Mouse (Mus musculus) embryonic facial prominence, embryonic 13.5 days (tissue): Measurements from ENCODE around the gene Gadd45b. TPM values are rescaled to one million over a fixed set of nuclear protein-coding genes. Genes with fewer than 3 reads are reported as not detected.

Source experiments
- ATAC-seq: fragments of 200-750 bp; cut with Nextera tagmentation; 2 replicates; pipeline ENCODE4 v1.8.0; 2017; ENCODE audit warnings: low read depth; ENCODE audit not compliant: insufficient number of reproducible peaks, insufficient read depth, low FRiP score, low TSS enrichment
- H3K27ac ChIP-seq: fragments of 300-500 bp; sonication (generic); 2 replicates; pipeline ENCODE4 v1.5.1; 2015; ENCODE audit warnings: moderate library complexity, mild to moderate bottlenecking, inconsistent platforms
- H3K27me3 ChIP-seq: fragments of 300-500 bp; sonication (generic); 2 replicates; pipeline ENCODE4 v1.6.1; 2015; ENCODE audit warnings: mild to moderate bottlenecking, inconsistent platforms
- H3K36me3 ChIP-seq: fragments of 300-500 bp; sonication (generic); 2 replicates; pipeline ENCODE4 v1.6.1; 2015; ENCODE audit warnings: mild to moderate bottlenecking, inconsistent platforms
- H3K4me1 ChIP-seq: fragments of 300-500 bp; sonication (generic); 2 replicates; pipeline ENCODE4 v1.6.1; 2015; ENCODE audit warnings: inconsistent platforms
- H3K4me2 ChIP-seq: fragments of 300-500 bp; sonication (generic); 2 replicates; pipeline ENCODE4 v1.6.1; 2015; ENCODE audit warnings: moderate library complexity, mild to moderate bottlenecking, inconsistent platforms
- H3K4me3 ChIP-seq: fragments of 300-500 bp; sonication (generic); 2 replicates; pipeline ENCODE4 v1.5.1; 2015; ENCODE audit warnings: mild to moderate bottlenecking, inconsistent platforms
- H3K9ac ChIP-seq: fragments of 300-500 bp; sonication (generic); 2 replicates; pipeline ENCODE4 v1.6.1; 2015; ENCODE audit warnings: mild to moderate bottlenecking, inconsistent platforms
- H3K9me3 ChIP-seq: fragments of 300-500 bp; sonication (generic); 2 replicates; pipeline ENCODE4 v1.6.1; 2016; ENCODE audit warnings: inconsistent platforms
- WGBS: fragments of 180-500 bp; shearing (Covaris S2); methylation state at CpG from one replicate; pipeline ENCODE4 v1.1.7; 2015; ENCODE audit warnings: mixed read lengths; 5-methylcytosine and 5-hydroxymethylcytosine counted together
- polyA plus RNA-seq: library from polyadenylated mRNA; unstranded; fragments of >200 nt; fragmentation: Nextera tagmentation; extraction: Ambion mirVana; gene quantifications from 2 replicates; pipeline ENCODE4 v1.2.1, GENCODE M21; 2015

The Gadd45b gene
- polyA plus RNA-seq, 1 experiment from 2014 or later: 29.0 TPM

- no peak for ATAC-seq
- no peak overlapping the region; the same call in 1 of the 2 replicates for H3K27ac ChIP-seq
- WGBS: 83% methylated on average over 7 of the region's 8 CpGs
- no peak overlapping the region for H3K4me3 ChIP-seq
- no peaks in the 10 kb centered on the region for H3K27me3 ChIP-seq
- H3K9me3 ChIP-seq: no peaks in the 10 kb centered on the region
- H3K4me1 ChIP-seq: peaks cover 23% of the 10 kb centered on the region
- H3K4me2 ChIP-seq: no peak overlapping the region
- H3K36me3 ChIP-seq: peaks cover 68% of the 10 kb centered on the region
- H3K9ac ChIP-seq: no peak overlapping the region
These were observed 16.4 kb upstream of the Gadd45b start for GRCm38 (mm10) chr10:80913364-80914011.

DNA sequence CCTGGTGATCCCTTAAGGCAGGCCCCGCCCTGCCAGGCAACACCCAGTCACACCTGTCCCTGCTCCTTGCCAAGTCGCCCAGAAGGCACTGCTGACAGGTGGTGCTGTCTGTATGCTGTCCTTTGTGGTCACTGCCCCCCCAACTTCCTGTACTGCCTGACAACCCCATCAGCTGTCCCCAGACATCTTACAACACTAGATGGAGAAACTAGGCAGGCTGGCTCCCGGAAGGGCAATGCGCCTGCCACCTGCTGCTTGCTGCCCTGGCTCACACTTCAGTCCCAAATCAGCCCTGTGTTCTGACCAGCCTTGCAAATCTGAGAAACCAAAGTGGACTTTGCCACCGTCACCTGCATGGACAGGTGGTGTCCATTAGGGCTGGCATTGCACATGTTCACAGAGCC is 15.6 kb upstream of the Gadd45b start:
- Histone ChIP-seq H3K4me3 (no peak overlapping the region), H3K27ac (no peak overlapping the region), H3K9ac (0 out of 2 replicates have a peak overlapping the region, but pooled peaks have one; percentile 40), H3K36me3 (peaks cover 60% of the 10 kb centered on the region), H3K27me3 (no peaks in the 10 kb centered on the region), H3K4me2 (no peak overlapping the region), H3K9me3 (no peaks in the 10 kb centered on the region), H3K4me1 (peaks cover 25% of the 10 kb centered on the region)
- ATAC-seq: no peak
- WGBS: 83% methylated on average over 5 of the region's 5 CpGs

GRCm38 (mm10) chr10:80915260-80915659 is 14.6 kb upstream of the Gadd45b start:
- H3K4me2 ChIP-seq: no peak overlapping the region
- no peak overlapping the region for H3K9ac ChIP-seq
- H3K4me1 ChIP-seq: peaks cover 25% of the 10 kb centered on the region
- WGBS: 73% methylated on average over 2 of the region's 2 CpGs
- no peaks in the 10 kb centered on the region for H3K27me3 ChIP-seq
- H3K27ac ChIP-seq: no peak overlapping the region
- peaks cover 50% of the 10 kb centered on the region for H3K36me3 ChIP-seq
- ATAC-seq: no peak
- H3K4me3 ChIP-seq: no peak overlapping the region
- no peaks in the 10 kb centered on the region for H3K9me3 ChIP-seq

GRCm38 (mm10) chr10:80915736-80916135 is 14.1 kb upstream of the Gadd45b start:
- Histone ChIP-seq H3K4me1 (peaks cover 25% of the 10 kb centered on the region), H3K4me2 (no peak overlapping the region), H3K9me3 (no peaks in the 10 kb centered on the region), H3K27me3 (no peaks in the 10 kb centered on the region), H3K4me3 (no peak overlapping the region), H3K9ac (no peak overlapping the region), H3K27ac (no peak overlapping the region), H3K36me3 (peaks cover 46% of the 10 kb centered on the region)
- 84% methylated on average over 4 of the region's 4 CpGs for WGBS
- ATAC-seq: no peak

DNA sequence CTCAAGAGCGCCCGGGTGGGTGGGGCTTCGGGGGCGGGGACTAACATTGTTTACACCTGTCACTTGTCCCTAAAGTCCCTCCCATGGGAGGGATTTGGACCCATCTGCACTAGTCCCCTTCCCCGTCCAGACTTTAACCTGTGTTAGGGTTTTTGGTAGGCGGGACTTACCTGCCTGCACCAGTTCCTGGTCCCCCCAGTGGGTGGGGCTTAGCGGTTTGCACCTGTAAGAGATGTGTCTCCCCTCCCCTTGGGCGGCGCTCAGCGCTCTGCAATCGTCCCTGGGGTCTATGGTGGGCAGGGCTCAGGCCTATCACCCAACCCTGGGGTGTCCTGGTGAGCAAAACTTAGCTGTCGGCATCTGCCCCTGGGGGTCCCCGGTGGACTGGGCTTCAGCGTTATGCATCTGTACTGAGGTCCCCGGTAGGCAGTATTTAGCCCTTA is 12.5 kb upstream of the Gadd45b start:
- peak overlapping the region; percentile 98 for H3K4me2 ChIP-seq
- peak overlapping the region; percentile 69 for H3K27ac ChIP-seq
- 2% methylated on average over 15 of the region's 15 CpGs for WGBS
- no peaks in the 10 kb centered on the region for H3K27me3 ChIP-seq
- H3K4me1 ChIP-seq: peaks cover 32% of the 10 kb centered on the region
- peak overlapping the region; percentile 88 for H3K4me3 ChIP-seq
- peaks cover 30% of the 10 kb centered on the region for H3K36me3 ChIP-seq
- ATAC-seq: no peak
- no peaks in the 10 kb centered on the region for H3K9me3 ChIP-seq
- H3K9ac ChIP-seq: peak overlapping the region; percentile 90

DNA sequence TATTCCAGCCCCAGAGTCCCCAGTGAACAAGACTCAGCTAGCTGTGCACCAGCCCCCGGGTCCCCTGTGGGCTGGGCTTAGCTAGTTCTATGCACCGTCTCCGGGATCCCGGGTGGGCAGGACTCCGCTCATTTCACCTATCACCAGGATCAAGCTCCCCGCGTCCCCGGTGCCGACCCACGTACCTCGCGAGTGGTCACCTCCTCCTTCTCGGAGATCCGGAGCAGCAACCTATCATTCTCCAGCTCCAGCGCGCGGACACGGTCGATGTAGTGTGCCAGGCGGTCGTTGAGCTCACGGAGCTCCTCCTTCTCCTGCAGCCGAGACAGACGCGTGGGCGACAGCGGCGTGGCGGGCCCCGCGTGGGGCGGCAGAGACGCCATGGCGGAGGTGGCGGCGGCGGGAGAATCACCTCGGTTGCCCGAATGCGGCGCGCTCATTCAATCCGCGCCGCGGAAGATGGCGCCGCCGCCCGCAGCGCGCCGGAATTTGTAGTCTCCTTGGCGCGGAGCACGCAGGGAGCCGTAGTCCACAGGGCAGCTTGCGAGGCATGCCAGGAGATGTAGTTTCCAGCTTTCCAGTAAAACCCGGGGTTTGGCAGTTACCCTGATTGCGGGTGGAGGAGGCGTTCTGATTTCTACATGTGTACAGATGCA is 12.0 kb upstream of the Gadd45b start, which contains the start of gene Lmnb2:
TSS of gene Lmnb2 (minus strand) at position 467 of the 656 bp plus-strand sequence.
- H3K9me3 ChIP-seq: no peaks in the 10 kb centered on the region
- peaks cover 24% of the 10 kb centered on the region for H3K36me3 ChIP-seq
- H3K9ac ChIP-seq: peak within 1 kb of the TSS; percentile 90
- no peaks in the 10 kb centered on the region for H3K27me3 ChIP-seq
- peak within 1 kb of the TSS; percentile 69 for H3K27ac ChIP-seq
- peak within 1 kb of the TSS; percentile 98 for H3K4me2 ChIP-seq
- WGBS: under 1% methylated on average over 61 of the region's 61 CpGs
- H3K4me3 ChIP-seq: peak within 1 kb of the TSS; percentile 88
- H3K4me1 ChIP-seq: peaks cover 32% of the 10 kb centered on the region
- ATAC-seq: peak; percentile 54; the same call in 1 of the 2 replicates

GRCm38 (mm10) chr10:80921923-80922322 is 8.0 kb upstream of the Gadd45b start:
- no peaks in the 10 kb centered on the region for H3K9me3 ChIP-seq
- H3K4me3 ChIP-seq: peak overlapping the region; percentile 42
- H3K9ac ChIP-seq: peak overlapping the region; percentile 51
- no peak overlapping the region for H3K27ac ChIP-seq
- H3K4me1 ChIP-seq: peaks cover 18% of the 10 kb centered on the region
- no peaks in the 10 kb centered on the region for H3K27me3 ChIP-seq
- H3K4me2 ChIP-seq: peak overlapping the region; percentile 64
- H3K36me3 ChIP-seq: no peaks in the 10 kb centered on the region
- no peak for ATAC-seq
- 2% methylated on average over 16 of the region's 16 CpGs for WGBS

GRCm38 (mm10) chr10:80925472-80925871 is 4.4 kb upstream of the Gadd45b start:
- H3K9ac ChIP-seq: no peak overlapping the region
- no peaks in the 10 kb centered on the region for H3K9me3 ChIP-seq
- H3K4me3 ChIP-seq: no peak overlapping the region
- WGBS: 46% methylated on average over 3 of the region's 3 CpGs
- ATAC-seq: no peak
- H3K27ac ChIP-seq: no peak overlapping the region
- H3K36me3 ChIP-seq: no peaks in the 10 kb centered on the region
- peaks cover 3% of the 10 kb centered on the region; the same call in 1 of the 2 replicates for H3K27me3 ChIP-seq
- H3K4me1 ChIP-seq: peaks cover 18% of the 10 kb centered on the region
- no peak overlapping the region for H3K4me2 ChIP-seq

DNA sequence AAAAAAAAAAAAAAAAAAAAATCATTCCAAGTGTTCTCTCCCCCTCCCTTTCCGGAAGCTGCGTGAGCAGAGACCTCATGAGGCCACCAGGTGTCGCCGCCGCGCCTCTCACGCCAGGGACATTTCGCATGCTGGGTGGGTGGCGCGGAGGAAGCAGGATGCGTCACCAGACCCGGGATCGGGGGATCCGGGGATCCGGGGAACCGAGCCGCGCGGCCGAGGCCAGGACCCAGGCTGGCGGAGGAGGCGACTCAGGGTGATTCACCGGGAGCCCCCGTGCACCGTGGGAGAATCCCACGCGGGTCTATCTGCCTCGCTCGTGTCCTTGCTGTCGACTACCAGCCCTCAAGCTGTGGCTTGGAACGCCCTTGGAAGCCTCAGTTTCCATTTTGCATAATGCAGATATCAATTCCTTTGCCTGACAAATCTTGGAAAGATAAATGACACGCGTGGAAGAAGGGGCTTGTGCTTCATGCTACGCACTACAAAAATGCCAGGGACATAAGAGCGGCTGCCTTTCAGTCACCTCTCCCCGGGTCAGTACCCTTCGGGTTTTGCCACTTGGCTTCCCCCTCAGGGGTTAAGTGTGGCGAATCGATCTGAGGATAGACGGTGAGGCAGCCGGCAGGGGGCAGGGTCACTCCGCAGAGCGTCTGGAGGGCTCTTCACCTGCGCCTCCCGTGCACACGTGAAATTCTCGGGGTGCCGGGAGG is 1.1 kb upstream of the Gadd45b start:
- peak overlapping the region; percentile 87 for H3K27ac ChIP-seq
- WGBS: under 1% methylated on average over 48 of the region's 48 CpGs

GRCm38 (mm10) chr10:80930361-80931152 is 684 bp downstream of the Gadd45b start:
- H3K27ac ChIP-seq: peak overlapping the region; percentile 60; the same call in 1 of the 2 replicates
- H3K9ac ChIP-seq: peak overlapping the region; percentile 80
- H3K36me3 ChIP-seq: no peaks in the 10 kb centered on the region
- WGBS: under 1% methylated on average over 45 of the region's 45 CpGs
- peak overlapping the region; percentile 91 for H3K4me2 ChIP-seq
- ATAC-seq: no peak
- H3K4me1 ChIP-seq: peaks cover 59% of the 10 kb centered on the region
- H3K9me3 ChIP-seq: no peaks in the 10 kb centered on the region
- H3K27me3 ChIP-seq: peaks cover 46% of the 10 kb centered on the region
- peak overlapping the region; percentile 62 for H3K4me3 ChIP-seq

More for the DNA sequence above, 1.1 kb upstream of the Gadd45b start:
- Histone ChIP-seq H3K27me3 (peaks cover 36% of the 10 kb centered on the region), H3K4me3 (peak overlapping the region; percentile 62), H3K9me3 (no peaks in the 10 kb centered on the region), H3K36me3 (no peaks in the 10 kb centered on the region), H3K4me1 (peaks cover 43% of the 10 kb centered on the region), H3K9ac (peak overlapping the region; percentile 77), H3K4me2 (peak overlapping the region; percentile 91)
- peak; percentile 27; the same call in 1 of the 2 replicates for ATAC-seq
